Mouse (Mus musculus): ENCODE results near the gene Nccrp1. TPM values are rescaled to one million over a fixed set of nuclear protein-coding genes. Genes with fewer than 3 reads are reported as not detected.

The Nccrp1 gene
- polyA plus RNA-seq, 1 experiment from 2014 or later = not detected

DNA sequence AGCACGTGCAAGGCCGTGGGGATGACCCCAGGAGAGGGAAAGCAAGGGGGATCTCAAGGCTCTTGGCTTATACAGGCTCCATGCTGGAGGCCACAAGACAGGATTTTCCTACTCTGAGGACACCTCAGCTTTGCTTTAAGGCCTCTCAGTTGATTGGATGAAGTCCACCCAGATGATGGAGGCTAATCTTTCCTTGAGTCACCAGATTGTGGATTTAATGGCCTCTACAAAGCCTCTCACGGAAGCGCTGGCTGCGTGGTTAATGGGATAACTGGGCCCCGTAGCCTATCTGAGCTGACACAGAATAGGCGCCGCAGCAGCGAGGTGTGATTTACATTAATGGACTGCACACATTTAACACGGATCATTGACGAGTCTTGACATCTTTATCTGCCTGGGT lies 51.6 kb downstream of the Nccrp1 start:
- H3K36me3 ChIP-seq = no peaks in the 10 kb centered on the region
- H3K4me3 ChIP-seq (replicated peaks) = no peak overlapping the region
- H3K4me2 ChIP-seq (replicated peaks) = no peak overlapping the region
- H3K4me1 ChIP-seq (replicated peaks) = no peaks in the 10 kb centered on the region
- H3K9me3 ChIP-seq = no peaks in the 10 kb centered on the region
- no peaks in the 10 kb centered on the region for H3K27me3 ChIP-seq (replicated peaks)
- 69% methylated on average over 11 of the region's 11 CpGs for WGBS
- no peak overlapping the region for H3K27ac ChIP-seq
- H3K9ac ChIP-seq = no peak overlapping the region
- ATAC-seq = no peak

Other genes with a start within 250 kb of the Nccrp1 start
- gene Dll3, start 245.0 kb downstream of the Nccrp1 start, polyA plus RNA-seq (2015; fragmentation: Nextera tagmentation; extraction: Ambion mirVana) = 5.7 and 6.0 TPM in 2 replicates
- 165 and 169 TPM in 2 replicates for gene Timm50, start 235.2 kb downstream of the Nccrp1 start, polyA plus RNA-seq (2015; fragmentation: Nextera tagmentation; extraction: Ambion mirVana)
- 67.9 and 75.6 TPM in 2 replicates for gene Supt5, start 208.5 kb downstream of the Nccrp1 start, polyA plus RNA-seq (2015; fragmentation: Nextera tagmentation; extraction: Ambion mirVana)
- gene Rps16, start 196.6 kb downstream of the Nccrp1 start, polyA plus RNA-seq (2015; fragmentation: Nextera tagmentation; extraction: Ambion mirVana) = 1,085 and 1,147 TPM in 2 replicates
- 40.2 and 41.7 TPM in 2 replicates for gene Plekhg2, start 174.7 kb downstream of the Nccrp1 start, polyA plus RNA-seq (2015; fragmentation: Nextera tagmentation; extraction: Ambion mirVana)
- gene Zfp36, start 167.0 kb downstream of the Nccrp1 start, polyA plus RNA-seq (2015; fragmentation: Nextera tagmentation; extraction: Ambion mirVana) = 27.2 and 28.1 TPM in 2 replicates
- 48.3 and 50.0 TPM in 2 replicates for gene Med29, start 154.5 kb downstream of the Nccrp1 start, polyA plus RNA-seq (2015; fragmentation: Nextera tagmentation; extraction: Ambion mirVana)
- 70.8 and 78.9 TPM in 2 replicates for gene Paf1, start 154.3 kb downstream of the Nccrp1 start, polyA plus RNA-seq (2015; fragmentation: Nextera tagmentation; extraction: Ambion mirVana)
- 17.5 and 19.9 TPM in 2 replicates for gene Gmfg, start 109.8 kb downstream of the Nccrp1 start, polyA plus RNA-seq (2015; fragmentation: Nextera tagmentation; extraction: Ambion mirVana)
- 1.9 and 2.7 TPM in 2 replicates for gene Lrfn1, start 95.3 kb downstream of the Nccrp1 start, polyA plus RNA-seq (2015; fragmentation: Nextera tagmentation; extraction: Ambion mirVana)
- not detected in 2 replicates for gene Ifnl2, start 36.8 kb downstream of the Nccrp1 start, polyA plus RNA-seq (2015; fragmentation: Nextera tagmentation; extraction: Ambion mirVana)
- not detected in 2 replicates for gene Ifnl3, start 24.4 kb downstream of the Nccrp1 start, polyA plus RNA-seq (2015; fragmentation: Nextera tagmentation; extraction: Ambion mirVana)
- gene Sycn, start 6.4 kb downstream of the Nccrp1 start, polyA plus RNA-seq (2015; fragmentation: Nextera tagmentation; extraction: Ambion mirVana) = 33.3 and 122 TPM in 2 replicates
- 18.9 and 19.5 TPM in 2 replicates for gene Samd4b, start 50.9 kb upstream of the Nccrp1 start, polyA plus RNA-seq (2015; fragmentation: Nextera tagmentation; extraction: Ambion mirVana)
- 51.7 and 53.1 TPM in 2 replicates for gene Pak4, start 50.9 kb upstream of the Nccrp1 start, polyA plus RNA-seq (2015; fragmentation: Nextera tagmentation; extraction: Ambion mirVana)
- 0.06 TPM in 1 of 2 replicates, not detected in the other for gene Acp7, start 84.1 kb upstream of the Nccrp1 start, polyA plus RNA-seq (2015; fragmentation: Nextera tagmentation; extraction: Ambion mirVana)
- gene Fbxo27, start 145.6 kb upstream of the Nccrp1 start, polyA plus RNA-seq (2015; fragmentation: Nextera tagmentation; extraction: Ambion mirVana) = 2.9 and 3.1 TPM in 2 replicates
- 6.6 and 6.7 TPM in 2 replicates for gene Fbxo17, start 169.6 kb upstream of the Nccrp1 start, polyA plus RNA-seq (2015; fragmentation: Nextera tagmentation; extraction: Ambion mirVana)
- 136 and 143 TPM in 2 replicates for gene Mrps12, start 194.6 kb upstream of the Nccrp1 start, polyA plus RNA-seq (2015; fragmentation: Nextera tagmentation; extraction: Ambion mirVana)
- gene Sars2, start 194.7 kb upstream of the Nccrp1 start, polyA plus RNA-seq (2015; fragmentation: Nextera tagmentation; extraction: Ambion mirVana) = 22.6 and 25.1 TPM in 2 replicates
- not detected in 2 replicates for gene Ccer2, start 208.9 kb upstream of the Nccrp1 start, polyA plus RNA-seq (2015; fragmentation: Nextera tagmentation; extraction: Ambion mirVana)
- gene Sirt2, start 219.5 kb upstream of the Nccrp1 start, polyA plus RNA-seq (2015; fragmentation: Nextera tagmentation; extraction: Ambion mirVana) = 54.9 and 60.3 TPM in 2 replicates
- 40.2 and 43.7 TPM in 2 replicates for gene Nfkbib, start 220.3 kb upstream of the Nccrp1 start, polyA plus RNA-seq (2015; fragmentation: Nextera tagmentation; extraction: Ambion mirVana)
- 4.5 and 5.6 TPM in 2 replicates for gene Rinl, start 241.7 kb upstream of the Nccrp1 start, polyA plus RNA-seq (2015; fragmentation: Nextera tagmentation; extraction: Ambion mirVana)